Mouse (Mus musculus) fibroblast of lung, adult 2 months (primary cell): Measurements from ENCODE around the gene Prkcb.
A peak's percentile ranks its signal among the peaks of the same experiment; 100 is the strongest.

ENCODE experiments used
- DNase-seq: peaks from one replicate; pipeline ENCODE4 v3.0.0-alpha.2; 2011; ENCODE audit warnings: low read depth

Gene Prkcb

DNA sequence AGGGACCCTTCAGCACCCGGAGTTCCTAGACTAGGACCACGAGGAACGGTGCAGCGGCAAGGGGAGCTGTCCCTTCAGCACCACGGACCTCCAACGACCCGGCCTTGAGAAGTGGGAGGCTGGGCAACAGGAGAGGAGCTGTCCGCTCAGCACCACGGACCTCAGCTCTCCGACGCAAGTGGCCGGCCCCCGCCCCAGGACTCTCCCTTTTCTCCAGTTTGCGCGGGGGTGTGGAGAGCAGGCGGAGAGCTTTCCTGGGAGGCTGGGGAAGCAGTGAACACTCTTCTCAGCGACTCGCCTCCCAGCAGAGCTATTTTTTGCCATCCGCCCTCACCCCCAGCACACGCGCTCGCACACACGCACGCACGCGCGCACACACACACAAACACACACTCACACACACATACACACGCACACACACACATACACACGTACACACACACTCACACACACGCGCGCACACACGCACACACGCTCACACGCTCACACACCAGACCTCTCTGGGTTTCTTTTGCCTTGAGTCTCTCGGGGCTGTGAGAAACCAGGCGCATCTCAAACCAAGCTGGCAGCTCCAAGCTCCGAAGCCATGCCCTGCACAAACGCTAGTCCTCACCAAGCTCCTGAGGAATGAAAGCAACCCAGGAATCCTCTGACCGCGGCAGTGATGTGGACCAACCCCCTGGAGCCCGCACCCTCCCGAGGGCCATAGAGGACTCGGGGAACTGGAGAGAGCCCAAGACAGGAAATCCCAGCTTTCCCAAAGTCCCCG is 382.5 kb downstream of the Prkcb start:
- DNase-seq = peak; percentile 2

DNA sequence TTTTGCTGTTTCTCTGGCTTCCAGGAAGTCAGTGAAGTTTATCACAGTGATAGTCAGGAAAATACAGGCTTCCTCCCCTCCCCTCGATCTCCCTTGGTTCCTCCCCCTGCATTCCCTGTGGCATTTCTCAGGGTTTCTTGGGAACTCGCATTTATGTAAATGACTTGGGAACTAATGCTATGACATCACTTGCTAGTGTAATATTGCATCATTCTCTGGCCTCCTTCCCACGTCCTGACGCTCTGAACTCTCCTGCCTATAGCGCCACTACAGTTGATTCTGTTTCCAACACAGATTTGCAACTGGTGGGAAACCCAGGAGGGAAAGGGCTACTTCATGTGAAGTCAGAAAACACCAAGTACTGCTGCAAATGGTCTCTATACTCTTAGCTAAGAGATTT is 384.4 kb downstream of the Prkcb start:
- DNase-seq = no peak

DNA sequence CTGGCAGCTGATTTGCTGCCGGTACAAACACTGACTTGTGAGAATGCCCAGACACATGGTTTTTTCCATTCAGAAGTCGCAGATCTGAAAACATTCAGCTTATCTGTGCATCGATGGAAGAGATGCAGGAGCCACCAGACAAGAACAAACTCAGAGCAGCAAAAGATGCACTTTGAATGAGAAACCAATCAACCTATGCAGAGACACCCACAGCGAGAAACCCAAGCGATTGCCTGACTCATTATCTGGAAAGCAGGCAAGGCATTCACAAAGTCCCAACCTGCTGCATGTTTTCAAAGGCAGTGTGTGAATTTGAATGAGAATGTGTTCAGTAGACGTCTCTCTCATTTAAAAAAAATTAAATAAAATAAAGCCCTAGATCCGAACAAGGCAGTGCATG is 386.7 kb downstream of the Prkcb start:
- DNase-seq = no peak
